In the genomic region with DNA sequence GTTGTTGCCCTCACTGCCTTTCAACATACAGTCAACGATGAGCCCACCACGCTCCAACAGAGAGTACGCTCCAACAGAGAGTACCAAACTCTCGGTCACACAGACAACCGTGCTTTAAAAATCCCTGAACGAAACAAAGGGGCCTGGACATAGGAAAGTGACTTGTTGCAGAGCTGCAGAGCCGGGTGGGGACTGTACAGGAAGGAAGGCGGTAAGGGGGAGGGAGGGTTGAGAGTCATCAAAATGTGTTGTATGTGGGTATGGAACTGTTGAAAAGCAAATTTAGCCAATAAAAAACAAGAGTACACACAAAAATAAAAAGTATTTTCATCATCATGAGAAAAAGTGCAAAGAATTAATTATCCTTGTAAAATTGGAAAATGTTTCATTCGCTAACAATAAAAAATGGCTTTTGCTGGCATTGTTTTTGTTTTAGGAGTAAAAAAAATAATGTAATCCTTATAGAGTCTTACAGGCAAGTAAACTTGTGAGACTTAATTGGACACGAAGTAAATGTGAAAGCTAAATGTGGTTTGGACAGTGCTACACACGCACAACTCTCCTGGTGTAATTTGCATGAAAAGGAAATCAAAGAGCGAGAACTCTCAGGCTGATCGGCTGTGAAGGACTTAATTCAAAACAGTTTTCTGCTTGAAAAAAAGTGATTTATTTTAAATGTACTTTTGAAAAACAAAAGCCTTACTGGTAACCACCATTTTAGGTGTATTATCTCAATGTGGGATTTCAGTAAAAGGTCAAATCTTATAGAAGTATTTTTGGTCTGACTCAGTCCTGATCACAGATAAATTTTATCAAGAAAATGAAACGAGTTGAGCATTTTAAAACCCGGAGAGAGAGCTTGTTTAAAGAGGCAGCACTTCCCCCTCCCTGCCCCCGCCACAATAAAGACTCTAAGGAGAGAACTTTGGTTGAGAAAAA, we compare ENCODE assay signal across 7 mouse cellular contexts.
DNase-seq lines count a peak whose midpoint lies in the region; ATAC-seq lines count a peak whose summit lies in the region.

No protein-coding gene starts in this region.

- peak overlapping the region; percentile 12; the same call in 1 of the 2 replicates for H3K9ac ChIP-seq in midbrain, embryonic 11.5 days (ENCODE audit: low read length)
- H3K9ac ChIP-seq in midbrain, embryonic 15.5 days, result no peak overlapping the region

- H3K27ac ChIP-seq in midbrain, embryonic 11.5 days (ENCODE audit: low read depth, low read length), result no peak overlapping the region
- no peak overlapping the region for H3K27ac ChIP-seq in midbrain, embryonic 15.5 days
- H3K27ac ChIP-seq in embryonic facial prominence, embryonic 10.5 days (replicated peaks), result peak overlapping the region; percentile 76

- WGBS in midbrain, embryonic 11.5 days, result 21% methylated on average over 16 of the region's 16 CpGs
- WGBS in midbrain, embryonic 15.5 days, result 19% methylated on average over 16 of the region's 16 CpGs
- 24% methylated on average over 16 of the region's 16 CpGs for WGBS in embryonic facial prominence, embryonic 10.5 days

- DNase-seq in midbrain, embryonic 11.5 days (ENCODE audit: low spot score, missing footprints), result no peak
- DNase-seq in embryonic facial prominence, embryonic 10.5 days (ENCODE audit: low spot score), result peak; percentile 37
- DNase-seq in induced T-regulatory cell, adult 2 months (ENCODE audit: low read depth), result peak; percentile 84
- peak; percentile 51 for DNase-seq in thymus, postnatal 25 days
- DNase-seq in cerebellum, adult 11-12 months, result no peak
- DNase-seq in ovary, postnatal 14 days (ENCODE audit: low spot score), result no peak

- no peaks in the 10 kb centered on the region for H3K36me3 ChIP-seq in midbrain, embryonic 11.5 days (ENCODE audit: control insufficient read depth, insufficient read depth, low read length)
- no peaks in the 10 kb centered on the region for H3K36me3 ChIP-seq in midbrain, embryonic 15.5 days (replicated peaks)
- H3K36me3 ChIP-seq in embryonic facial prominence, embryonic 10.5 days (replicated peaks), result no peaks in the 10 kb centered on the region

- no peak overlapping the region for H3K4me3 ChIP-seq in midbrain, embryonic 11.5 days (ENCODE audit: low read depth, low read length)
- no peak overlapping the region for H3K4me3 ChIP-seq in midbrain, embryonic 15.5 days
- H3K4me3 ChIP-seq in embryonic facial prominence, embryonic 10.5 days, result no peak overlapping the region

- ATAC-seq in midbrain, embryonic 11.5 days (ENCODE audit: low FRiP score), result no peak
- ATAC-seq in midbrain, embryonic 15.5 days (replicated peaks), result no peak

- H3K4me1 ChIP-seq in midbrain, embryonic 11.5 days (ENCODE audit: control insufficient read depth, insufficient read depth, low read length), result peaks cover 9% of the 10 kb centered on the region
- peaks cover 2% of the 10 kb centered on the region; the same call in 1 of the 2 replicates for H3K4me1 ChIP-seq in midbrain, embryonic 15.5 days
- peaks cover 28% of the 10 kb centered on the region for H3K4me1 ChIP-seq in embryonic facial prominence, embryonic 10.5 days

- H3K9me3 ChIP-seq in midbrain, embryonic 11.5 days (ENCODE audit: control insufficient read depth, low read length), result no peaks in the 10 kb centered on the region
- H3K9me3 ChIP-seq in midbrain, embryonic 15.5 days, result no peaks in the 10 kb centered on the region
- H3K9me3 ChIP-seq in embryonic facial prominence, embryonic 10.5 days, result no peaks in the 10 kb centered on the region; the same call in 1 of the 2 replicates

- no peaks in the 10 kb centered on the region for H3K27me3 ChIP-seq in midbrain, embryonic 11.5 days (ENCODE audit: control insufficient read depth, insufficient read depth, low read length)
- no peaks in the 10 kb centered on the region for H3K27me3 ChIP-seq in midbrain, embryonic 15.5 days (replicated peaks)
- H3K27me3 ChIP-seq in embryonic facial prominence, embryonic 10.5 days (replicated peaks; ENCODE audit: low read depth, poor library complexity, severe bottlenecking), result no peaks in the 10 kb centered on the region

- no peak overlapping the region for H3K4me2 ChIP-seq in midbrain, embryonic 11.5 days
- no peak overlapping the region for H3K4me2 ChIP-seq in midbrain, embryonic 15.5 days

Comparison
In these comparisons a context has a peak if more than half of its experiments do, and no peak if none do; other contexts are left out.
1. DNase-seq: peak in embryonic facial prominence, embryonic 10.5 days (single experiment), induced T-regulatory cell, adult 2 months (single experiment) and thymus, postnatal 25 days (single experiment); none in midbrain, embryonic 11.5 days (single experiment), cerebellum, adult 11-12 months (single experiment) and ovary, postnatal 14 days (single experiment).